Mouse (Mus musculus): ENCODE measurements around the gene Fgf12. TPM values are rescaled to one million over a fixed set of nuclear protein-coding genes. Genes with fewer than 3 reads are reported as not detected.
A peak's percentile ranks its signal among the peaks of the same experiment; 100 is the strongest.

Gene Fgf12
- total RNA-seq, 1 experiment from 2014 or later, result 4.4 TPM

- no peak for DNase-seq
These were observed 277.3 kb downstream of the Fgf12 start for GRCm38 (mm10) chr16:28475553-28475952.

- no peak for DNase-seq
These were observed 298.0 kb downstream of the Fgf12 start for GRCm38 (mm10) chr16:28454821-28455220.

GRCm38 (mm10) chr16:28447114-28447455 lies 305.8 kb downstream of the Fgf12 start:
- DNase-seq, result no peak

- DNase-seq, result peak; percentile 30
These were observed 306.3 kb downstream of the Fgf12 start for GRCm38 (mm10) chr16:28446334-28447113.

- no peak for DNase-seq
These were observed 307.0 kb downstream of the Fgf12 start for GRCm38 (mm10) chr16:28445800-28446333.

GRCm38 (mm10) chr16:28444993-28445799 lies 307.7 kb downstream of the Fgf12 start:
- peak; percentile 48 for DNase-seq

- no peak for DNase-seq
These were observed 331.3 kb downstream of the Fgf12 start for GRCm38 (mm10) chr16:28421617-28422016.

- DNase-seq, result no peak
These were observed 333.1 kb downstream of the Fgf12 start for GRCm38 (mm10) chr16:28419693-28420299.

- no peak for DNase-seq
These were observed 341.6 kb downstream of the Fgf12 start for GRCm38 (mm10) chr16:28411210-28411817.

GRCm38 (mm10) chr16:28408294-28408693 lies 344.6 kb downstream of the Fgf12 start:
- no peak for DNase-seq

GRCm38 (mm10) chr16:28407892-28408291 lies 345.0 kb downstream of the Fgf12 start:
- DNase-seq, result no peak

- DNase-seq, result no peak
These were observed 348.7 kb downstream of the Fgf12 start for GRCm38 (mm10) chr16:28404156-28404555.

- DNase-seq, result no peak
These were observed 350.2 kb downstream of the Fgf12 start for GRCm38 (mm10) chr16:28402701-28403100.

- no peak for DNase-seq
These were observed 361.6 kb downstream of the Fgf12 start for GRCm38 (mm10) chr16:28391283-28391682.

- no peak for DNase-seq
These were observed 363.8 kb downstream of the Fgf12 start for GRCm38 (mm10) chr16:28389114-28389513.

GRCm38 (mm10) chr16:28374790-28375189 lies 378.1 kb downstream of the Fgf12 start:
- DNase-seq, result no peak

- no peak for DNase-seq
These were observed 379.6 kb downstream of the Fgf12 start for GRCm38 (mm10) chr16:28373311-28373710.

GRCm38 (mm10) chr16:28350624-28351023 lies 402.2 kb downstream of the Fgf12 start:
- no peak for DNase-seq

GRCm38 (mm10) chr16:28345323-28345722 lies 407.5 kb downstream of the Fgf12 start:
- no peak for DNase-seq

GRCm38 (mm10) chr16:28337930-28338329 lies 414.9 kb downstream of the Fgf12 start:
- peak; percentile 2 for DNase-seq

- DNase-seq, result no peak
These were observed 416.2 kb downstream of the Fgf12 start for GRCm38 (mm10) chr16:28336700-28337099.

GRCm38 (mm10) chr16:28335025-28335424 lies 417.8 kb downstream of the Fgf12 start:
- DNase-seq, result no peak

Measured in adrenal gland, postnatal 25 days (tissue).